Mouse (Mus musculus): ENCODE measurements around the gene Gm12184. TPM values are rescaled to one million over a fixed set of nuclear protein-coding genes. Genes with fewer than 3 reads are reported as not detected.
A peak's percentile ranks its signal among the peaks of the same experiment; 100 is the strongest.

Gene Gm12184
- polyA plus RNA-seq, 1 experiment from 2014 or later = 1.2 TPM

DNA sequence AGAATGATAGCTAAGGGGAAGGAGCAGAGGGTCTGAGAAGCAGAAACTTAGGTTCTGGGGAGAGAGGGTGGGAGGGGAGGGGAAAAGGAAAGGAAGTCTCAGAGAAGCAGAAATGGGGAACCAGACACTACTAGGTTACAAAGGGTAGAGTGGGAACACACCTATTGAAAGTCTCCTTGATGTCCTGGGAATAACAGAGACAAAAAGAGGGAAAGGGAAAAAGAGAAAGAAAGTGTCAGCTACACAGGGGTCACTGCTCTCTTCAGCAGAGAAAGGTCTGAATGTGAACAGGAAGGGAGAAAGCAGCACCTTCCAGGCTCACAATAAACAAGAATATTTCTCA lies 18.2 kb downstream of the Gm12184 start:
- H3K4me2 ChIP-seq = no peak overlapping the region
- no peak for ATAC-seq (ENCODE audit: low read depth)
- H3K4me1 ChIP-seq (replicated peaks) = peaks cover 34% of the 10 kb centered on the region
- no peak overlapping the region for H3K4me3 ChIP-seq (replicated peaks)
- H3K9ac ChIP-seq = no peak overlapping the region
- peaks cover 99% of the 10 kb centered on the region for H3K36me3 ChIP-seq
- DNase-seq = no peak
- no peak overlapping the region; the same call in 1 of the 2 replicates for H3K27ac ChIP-seq
- H3K9me3 ChIP-seq (replicated peaks) = no peaks in the 10 kb centered on the region
- no peaks in the 10 kb centered on the region for H3K27me3 ChIP-seq

DNA sequence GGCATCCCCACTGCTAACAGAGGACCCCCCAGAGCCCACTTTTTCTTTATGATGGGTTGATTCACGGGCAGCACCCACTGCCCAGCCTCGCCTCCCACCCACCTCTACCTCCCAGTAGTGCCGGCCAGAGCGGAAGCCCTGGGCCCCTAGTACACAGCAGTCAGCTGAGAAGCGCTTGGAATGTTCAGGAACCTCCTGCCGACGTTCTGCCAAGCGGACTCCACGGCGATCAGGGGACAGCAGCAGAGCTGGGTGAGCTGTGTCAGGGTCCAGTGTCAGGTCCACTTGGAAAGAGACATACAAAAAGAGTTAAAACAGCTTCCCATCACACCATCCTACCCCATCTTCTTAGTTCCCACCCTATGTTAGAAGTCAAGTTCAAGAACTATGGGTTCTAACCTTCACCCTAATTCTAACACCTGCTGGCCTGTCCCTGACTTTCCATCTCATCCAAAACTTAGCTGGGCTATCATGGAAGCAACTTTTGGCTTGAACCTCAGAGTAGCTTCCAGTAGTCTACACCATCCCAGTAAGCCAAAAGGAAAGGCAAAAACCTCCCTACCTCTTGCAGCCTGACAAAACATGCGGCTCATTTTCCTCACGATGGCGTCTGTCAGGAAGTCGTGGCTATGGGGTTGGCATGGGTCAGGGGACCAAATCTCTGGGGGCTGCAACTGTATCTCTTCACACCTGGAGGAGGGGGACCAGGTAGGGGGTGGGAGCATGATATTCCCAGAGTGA lies 18.7 kb downstream of the Gm12184 start:
- peak overlapping the region; percentile 44 for H3K27ac ChIP-seq
- no peak overlapping the region for H3K9ac ChIP-seq
- H3K36me3 ChIP-seq = peaks cover 99% of the 10 kb centered on the region
- ATAC-seq (ENCODE audit: low read depth) = no peak; the same call in 1 of the 2 replicates
- H3K4me1 ChIP-seq (replicated peaks) = peaks cover 39% of the 10 kb centered on the region
- 49% methylated on average over 14 of the region's 14 CpGs for WGBS (ENCODE audit: insufficient replicate concordance)
- no peaks in the 10 kb centered on the region for H3K27me3 ChIP-seq
- H3K4me2 ChIP-seq = no peak overlapping the region
- H3K9me3 ChIP-seq (replicated peaks) = no peaks in the 10 kb centered on the region
- H3K4me3 ChIP-seq (replicated peaks) = no peak overlapping the region
- no peak for DNase-seq

DNA sequence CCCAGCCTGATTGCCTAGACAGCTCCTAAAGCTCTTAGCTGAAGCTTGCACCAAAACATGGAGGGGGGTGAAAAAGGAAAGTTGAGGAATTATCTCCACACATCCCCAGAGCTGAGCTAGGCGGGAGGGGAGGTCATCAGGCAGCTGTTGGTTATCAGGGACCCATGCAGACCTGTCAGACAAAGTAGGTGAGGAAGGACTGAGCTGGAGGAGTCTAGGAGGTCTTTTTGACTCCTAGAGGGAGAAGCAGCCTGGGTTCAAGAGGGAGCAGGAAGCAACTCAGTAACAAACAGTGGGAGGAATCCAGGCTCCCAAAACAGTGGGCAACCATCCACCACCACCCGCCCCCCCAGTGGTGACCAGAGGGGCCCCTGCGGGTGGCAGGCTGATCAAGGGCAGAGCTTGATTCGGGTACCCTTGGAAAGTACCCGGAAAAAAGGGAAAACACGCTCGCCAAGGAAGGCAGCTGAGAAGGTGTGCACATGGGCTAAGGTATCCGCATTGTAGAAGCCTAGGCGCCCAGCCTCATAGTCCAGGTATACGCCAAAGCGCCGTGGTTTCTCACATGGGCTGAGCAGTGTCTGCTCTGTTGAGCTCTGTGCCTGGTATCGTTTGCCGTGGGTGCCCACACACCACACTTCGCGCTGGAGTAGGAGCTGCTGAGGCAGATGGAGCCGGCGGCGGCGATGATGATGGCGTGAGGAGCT lies 19.4 kb downstream of the Gm12184 start:
- Histone ChIP-seq H3K36me3 (peaks cover 99% of the 10 kb centered on the region), H3K4me3 (replicated peaks) (no peak overlapping the region), H3K4me1 (replicated peaks) (peaks cover 47% of the 10 kb centered on the region), H3K27ac (peak overlapping the region; percentile 56), H3K27me3 (no peaks in the 10 kb centered on the region), H3K9me3 (replicated peaks) (no peaks in the 10 kb centered on the region), H3K9ac (no peak overlapping the region), H3K4me2 (no peak overlapping the region)
- ATAC-seq (ENCODE audit: low read depth) = peak; percentile 71
- WGBS (ENCODE audit: insufficient replicate concordance) = 41% methylated on average over 21 of the region's 21 CpGs
- DNase-seq = no peak

DNA sequence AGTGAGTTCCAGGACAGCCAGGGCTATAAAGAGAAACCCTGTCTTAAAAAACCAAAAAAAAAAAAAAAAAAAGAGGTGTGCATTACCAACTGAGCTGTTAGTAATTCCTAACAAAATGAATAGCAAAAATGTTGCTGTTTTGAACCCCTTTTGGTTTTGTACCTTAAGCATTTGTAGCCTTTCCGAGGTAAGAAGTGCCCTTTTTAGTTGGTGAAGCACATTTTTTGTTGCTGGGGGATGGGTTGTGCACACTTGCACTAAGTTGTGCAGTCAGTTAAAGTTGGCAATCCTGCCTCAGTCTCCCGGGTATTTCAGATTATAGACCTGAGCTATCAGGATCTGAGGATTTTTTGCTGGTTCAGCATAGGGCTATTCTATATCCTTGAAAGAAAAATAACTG lies 21.5 kb downstream of the Gm12184 start:
- H3K9me3 ChIP-seq (replicated peaks) = no peaks in the 10 kb centered on the region
- H3K4me2 ChIP-seq = no peak overlapping the region
- no peak overlapping the region for H3K4me3 ChIP-seq (replicated peaks)
- ATAC-seq (ENCODE audit: low read depth) (no peak), DNase-seq (no peak)
- no peaks in the 10 kb centered on the region for H3K27me3 ChIP-seq
- peaks cover 89% of the 10 kb centered on the region for H3K36me3 ChIP-seq
- no peak overlapping the region for H3K9ac ChIP-seq
- WGBS (ENCODE audit: insufficient replicate concordance) = 70% methylated on average over 2 of the region's 2 CpGs
- H3K4me1 ChIP-seq (replicated peaks) = peaks cover 57% of the 10 kb centered on the region
- H3K27ac ChIP-seq = no peak overlapping the region

DNA sequence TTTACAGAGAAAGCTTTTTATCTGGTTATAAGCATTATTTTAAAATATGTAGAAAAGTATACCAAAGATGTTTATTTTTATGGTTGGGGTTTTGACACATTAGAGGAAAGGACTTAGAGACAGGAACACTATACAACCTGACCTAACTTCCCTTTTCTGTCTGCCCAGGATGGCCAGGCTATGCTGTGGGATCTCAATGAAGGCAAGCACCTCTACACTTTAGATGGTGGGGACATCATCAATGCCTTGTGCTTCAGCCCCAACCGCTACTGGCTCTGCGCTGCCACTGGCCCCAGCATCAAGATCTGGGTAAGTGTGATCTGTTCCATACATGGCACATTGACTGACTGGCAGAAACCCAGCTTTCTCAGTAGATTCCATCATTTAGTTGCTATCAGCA lies 22.5 kb downstream of the Gm12184 start:
- peaks cover 80% of the 10 kb centered on the region for H3K36me3 ChIP-seq
- peaks cover 55% of the 10 kb centered on the region for H3K4me1 ChIP-seq (replicated peaks)
- H3K9ac ChIP-seq = 0 out of 2 replicates have a peak overlapping the region, but pooled peaks have one; percentile 11
- DNase-seq = no peak
- 0 out of 2 replicates have a peak overlapping the region, but pooled peaks have one; percentile 7 for H3K27ac ChIP-seq
- WGBS (ENCODE audit: insufficient replicate concordance) = 91% methylated on average over 2 of the region's 2 CpGs
- H3K4me2 ChIP-seq = no peak overlapping the region
- no peak overlapping the region for H3K4me3 ChIP-seq (replicated peaks)
- H3K9me3 ChIP-seq (replicated peaks) = no peaks in the 10 kb centered on the region
- ATAC-seq (ENCODE audit: low read depth) = no peak
- H3K27me3 ChIP-seq = no peaks in the 10 kb centered on the region

DNA sequence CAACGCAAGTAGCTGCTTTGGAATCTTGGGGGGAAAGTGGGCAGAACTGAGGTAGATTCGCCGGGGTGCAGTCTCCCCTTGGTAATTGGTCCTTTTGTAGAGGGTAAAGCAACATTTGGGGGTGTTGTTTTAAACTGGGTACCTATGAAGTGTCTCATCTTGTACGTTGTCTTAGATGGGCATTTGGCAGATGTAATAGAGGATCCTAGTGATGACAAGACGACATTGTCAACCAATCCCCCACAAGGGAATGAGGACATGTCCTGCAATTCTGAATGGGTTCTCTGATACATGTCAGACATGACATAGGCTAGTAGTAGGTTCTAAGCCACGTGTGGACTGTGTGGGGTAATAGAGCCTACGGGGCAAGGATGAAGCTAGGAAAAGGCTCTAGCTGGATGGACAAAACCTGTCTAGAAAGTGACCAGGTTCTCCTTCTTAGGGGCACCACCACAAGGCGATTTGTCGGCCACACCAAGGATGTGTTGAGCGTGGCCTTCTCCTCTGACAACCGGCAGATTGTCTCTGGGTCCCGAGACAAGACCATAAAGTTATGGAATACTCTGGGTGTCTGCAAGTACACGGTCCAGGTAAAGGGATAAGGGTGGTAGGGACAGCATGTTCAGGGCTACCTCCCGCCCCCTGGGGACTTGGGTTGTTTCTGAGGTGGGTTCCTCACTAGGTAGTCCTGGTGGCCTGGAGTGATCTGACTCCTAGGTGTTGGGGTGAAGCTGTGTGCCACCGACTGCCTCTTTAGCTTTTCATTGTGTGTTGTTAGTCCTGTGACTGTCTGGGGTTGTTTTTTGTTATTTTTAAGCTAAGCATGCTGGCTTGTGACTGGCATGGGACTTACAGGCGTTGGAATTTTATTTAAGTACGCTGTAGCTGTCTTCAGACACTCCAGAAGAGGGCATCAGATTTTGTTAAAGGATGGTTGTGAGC lies 24.4 kb downstream of the Gm12184 start:
- Histone ChIP-seq H3K27me3 (no peaks in the 10 kb centered on the region), H3K4me1 (replicated peaks) (peaks cover 69% of the 10 kb centered on the region), H3K4me3 (replicated peaks) (peak overlapping the region; percentile 88), H3K27ac (peak overlapping the region; percentile 94), H3K36me3 (peaks cover 61% of the 10 kb centered on the region), H3K9me3 (replicated peaks) (no peaks in the 10 kb centered on the region), H3K9ac (peak overlapping the region; percentile 92), H3K4me2 (peak overlapping the region; percentile 84)
- WGBS (ENCODE audit: insufficient replicate concordance) = 50% methylated on average over 17 of the region's 17 CpGs
- ATAC-seq (ENCODE audit: low read depth) = no peak
- no peak for DNase-seq

DNA sequence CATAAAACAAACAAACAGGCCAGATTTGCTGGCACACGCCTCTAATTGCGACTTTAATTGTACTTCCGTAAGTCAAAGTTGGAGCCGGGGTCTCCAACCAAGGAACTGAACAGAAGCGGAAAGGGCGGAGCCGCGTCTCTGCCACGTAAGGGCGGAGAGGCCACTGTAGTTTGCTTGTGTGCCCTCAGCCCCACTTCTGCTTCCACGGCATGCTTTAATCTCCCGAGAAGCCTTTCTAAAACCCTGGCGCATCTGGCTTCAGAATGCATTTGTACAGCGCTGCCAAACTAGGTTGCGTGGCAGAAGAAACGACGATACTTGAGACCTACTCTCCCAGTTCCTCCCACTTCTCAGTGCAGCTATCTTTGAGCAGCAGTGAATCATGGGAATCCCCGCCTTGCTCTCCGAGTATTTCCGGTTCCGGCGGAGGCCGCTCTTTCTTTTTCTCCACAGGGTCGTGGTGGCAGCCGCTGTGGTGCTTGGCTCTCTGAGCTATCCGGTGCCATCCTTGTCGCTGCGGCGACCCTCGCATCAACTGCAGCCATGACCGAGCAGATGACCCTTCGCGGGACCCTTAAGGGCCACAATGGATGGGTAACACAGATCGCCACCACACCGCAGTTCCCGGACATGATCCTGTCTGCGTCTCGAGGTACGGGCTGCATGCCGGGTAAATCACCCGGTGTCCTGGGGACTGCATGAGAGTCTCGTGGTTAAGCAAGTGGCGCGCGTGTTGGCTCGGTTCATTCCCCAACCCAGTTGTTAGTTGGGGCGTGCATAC lies 26.3 kb downstream of the Gm12184 start, which contains the start of gene Rack1:
Gene Rack1, plus strand, starts transcription at position 412 of the 781 bp plus-strand sequence.
- ATAC-seq (ENCODE audit: low read depth) = peak; percentile 83
- Histone ChIP-seq H3K36me3 (peaks cover 41% of the 10 kb centered on the region), H3K4me3 (replicated peaks) (peak within 1 kb of the TSS; percentile 88), H3K4me2 (peak within 1 kb of the TSS; percentile 84), H3K4me1 (replicated peaks) (peaks cover 64% of the 10 kb centered on the region), H3K9me3 (replicated peaks) (no peaks in the 10 kb centered on the region), H3K27ac (peak within 1 kb of the TSS; percentile 94), H3K27me3 (no peaks in the 10 kb centered on the region), H3K9ac (peak within 1 kb of the TSS; percentile 92)
- DNase-seq = peak; percentile 82
- under 1% methylated on average over 47 of the region's 47 CpGs for WGBS (ENCODE audit: insufficient replicate concordance)

DNA sequence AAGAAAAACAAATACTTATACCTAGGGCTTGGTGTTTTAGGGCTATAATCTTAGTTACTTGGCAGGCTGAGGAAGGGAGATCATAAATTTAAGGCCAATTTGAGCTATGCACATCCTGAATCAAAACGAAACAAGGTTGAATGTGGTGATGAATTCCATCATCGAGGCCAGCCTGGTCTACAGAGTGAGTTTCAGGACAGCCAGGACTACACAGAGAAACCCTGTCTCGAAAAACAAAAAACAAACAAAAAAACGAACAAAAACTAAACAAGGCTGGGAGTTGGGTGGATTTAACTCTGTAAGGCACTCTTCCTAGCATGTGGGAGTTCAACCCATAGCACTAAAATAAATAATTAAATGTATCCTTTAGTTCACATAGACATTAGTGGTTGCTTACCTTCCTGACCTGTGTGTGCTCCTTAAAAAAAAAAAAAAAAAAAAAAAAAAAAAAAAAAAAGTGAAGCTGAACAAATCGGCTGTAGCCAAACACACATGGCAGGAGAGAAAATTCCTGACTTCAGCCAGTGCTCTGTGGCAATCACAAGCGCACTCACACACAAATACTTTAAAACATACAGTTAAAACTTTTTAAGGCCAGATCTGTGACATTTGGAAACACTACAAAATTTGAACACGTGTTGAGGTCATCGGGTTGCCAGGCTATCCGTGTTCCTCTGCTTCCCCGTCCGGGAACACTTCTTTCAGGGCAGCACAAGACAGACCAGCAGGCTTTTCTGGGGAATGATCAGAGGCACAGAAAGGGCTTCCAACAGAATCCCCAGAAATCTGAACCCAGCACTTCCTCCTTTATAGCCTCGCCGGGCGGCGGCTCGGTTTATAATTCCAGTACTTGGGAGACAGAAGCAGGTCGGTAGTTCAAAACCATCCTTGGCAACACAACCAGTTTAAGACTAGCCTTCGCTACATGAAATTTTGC lies 27.2 kb downstream of the Gm12184 start:
- H3K4me3 ChIP-seq (replicated peaks) = peak overlapping the region; percentile 88
- 5% methylated on average over 18 of the region's 18 CpGs for WGBS (ENCODE audit: insufficient replicate concordance)
- no peaks in the 10 kb centered on the region for H3K9me3 ChIP-seq (replicated peaks)
- ATAC-seq (ENCODE audit: low read depth) (peak; percentile 1; the same call in 1 of the 2 replicates), DNase-seq (no peak)
- H3K27me3 ChIP-seq = no peaks in the 10 kb centered on the region
- peaks cover 33% of the 10 kb centered on the region for H3K36me3 ChIP-seq
- H3K4me2 ChIP-seq = peak overlapping the region; percentile 84
- peak overlapping the region; percentile 94 for H3K27ac ChIP-seq
- peak overlapping the region; percentile 92 for H3K9ac ChIP-seq
- H3K4me1 ChIP-seq (replicated peaks) = peaks cover 60% of the 10 kb centered on the region

DNA sequence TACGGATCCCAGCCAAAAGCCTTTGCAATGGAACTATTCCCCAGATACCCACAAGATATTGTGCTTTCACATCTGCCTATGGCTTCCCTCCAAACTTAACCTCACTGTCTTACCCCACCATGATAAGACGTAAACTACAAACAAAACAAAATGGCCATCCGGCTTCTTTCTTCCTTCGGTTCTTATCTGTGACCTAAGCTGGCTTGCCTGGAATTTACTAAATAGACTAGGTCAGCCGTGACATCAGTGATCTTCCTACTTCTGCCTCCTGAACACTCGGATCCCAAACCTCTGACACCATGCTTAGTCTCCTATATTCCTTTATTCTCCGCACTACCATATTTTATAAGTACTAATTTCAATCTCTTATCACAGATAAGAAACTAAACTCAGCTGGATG lies 28.1 kb downstream of the Gm12184 start:
- Histone ChIP-seq H3K4me1 (replicated peaks) (peaks cover 51% of the 10 kb centered on the region), H3K27ac (peak overlapping the region; percentile 94), H3K27me3 (no peaks in the 10 kb centered on the region), H3K9ac (peak overlapping the region; percentile 92), H3K4me3 (replicated peaks) (peak overlapping the region; percentile 88), H3K9me3 (replicated peaks) (no peaks in the 10 kb centered on the region), H3K4me2 (peak overlapping the region; percentile 84), H3K36me3 (peaks cover 23% of the 10 kb centered on the region)
- ATAC-seq (ENCODE audit: low read depth) = no peak
- no peak for DNase-seq
- 36% methylated on average over 7 of the region's 7 CpGs for WGBS (ENCODE audit: insufficient replicate concordance)

DNA sequence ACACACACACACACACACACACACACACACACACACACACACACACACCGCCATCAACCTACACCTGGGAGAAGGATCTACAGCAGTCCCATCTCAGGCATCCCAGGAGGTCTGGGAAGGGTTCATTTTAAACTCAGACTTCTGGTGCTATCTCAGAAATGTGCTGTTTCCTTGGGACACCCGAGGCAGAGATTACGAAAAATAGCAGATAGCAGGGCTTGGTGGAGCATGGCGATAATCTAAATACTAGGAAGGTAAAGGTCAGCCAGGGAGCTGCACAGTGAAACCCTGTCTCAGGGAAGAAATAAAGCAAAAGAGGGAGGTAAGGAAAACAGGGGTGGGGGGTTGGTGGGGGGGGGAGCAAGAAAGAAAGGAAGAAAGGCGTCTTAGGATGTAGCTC lies 29.2 kb downstream of the Gm12184 start:
- peak overlapping the region; percentile 94 for H3K27ac ChIP-seq
- 24% methylated on average over 5 of the region's 5 CpGs for WGBS (ENCODE audit: insufficient replicate concordance)
- ATAC-seq (ENCODE audit: low read depth) (peak; percentile 11; the same call in 1 of the 2 replicates), DNase-seq (no peak)
- H3K27me3 ChIP-seq = no peaks in the 10 kb centered on the region
- 0 out of 2 replicates have a peak overlapping the region, but pooled peaks have one; percentile 88 for H3K4me3 ChIP-seq (replicated peaks)
- H3K4me1 ChIP-seq (replicated peaks) = peaks cover 41% of the 10 kb centered on the region
- H3K4me2 ChIP-seq = peak overlapping the region; percentile 84
- peak overlapping the region; percentile 92 for H3K9ac ChIP-seq
- peaks cover 13% of the 10 kb centered on the region for H3K36me3 ChIP-seq
- H3K9me3 ChIP-seq (replicated peaks) = no peaks in the 10 kb centered on the region

All from liver, embryonic 13.5 days (tissue).